Mouse (Mus musculus): ENCODE measurements at regions not wholly inside any gene's neighbourhood (a gene's known extent, or its start where the extent isn't known, plus 50 kb on each side); places are given as distances from the start of the nearest gene placed in this dataset.

- no peak overlapping the region for H3K4me2 ChIP-seq (replicated peaks; ENCODE audit: low read depth, low read length, severe bottlenecking)
- no peak overlapping the region for H3K27ac ChIP-seq (replicated peaks; ENCODE audit: low read depth, low read length)
- H3K4me1 ChIP-seq (ENCODE audit: control insufficient read depth, insufficient read depth, low read length), result peaks cover 13% of the 10 kb centered on the region
- no peak overlapping the region for H3K4me3 ChIP-seq (replicated peaks; ENCODE audit: low read length)
- WGBS, result 39% methylated on average over 17 of the region's 17 CpGs
- DNase-seq (ENCODE audit: low spot score), result no peak
- ATAC-seq (ENCODE audit: low FRiP score, low read depth), result no peak
- H3K36me3 ChIP-seq (ENCODE audit: control insufficient read depth, insufficient read depth, low read length), result no peaks in the 10 kb centered on the region
- no peaks in the 10 kb centered on the region for H3K27me3 ChIP-seq (ENCODE audit: control insufficient read depth, insufficient read depth, low read length)
- H3K9ac ChIP-seq (ENCODE audit: low read depth, low read length, severe bottlenecking), result no peak overlapping the region
- no peaks in the 10 kb centered on the region for H3K9me3 ChIP-seq (ENCODE audit: control insufficient read depth, low read length)
- TF ChIP-seq POLR2A (IDR thresholded peaks at IDR 0.05; ENCODE audit: borderline replicate concordance, extremely low read depth, insufficient read depth, insufficient read length), result no peak
These were observed 208.2 kb upstream of the Atp5g3 start for GRCm38 (mm10) chr2:74119167-74119937.

GRCm38 (mm10) chr2:74106472-74106871, 195.3 kb upstream of the Atp5g3 start:
- no peaks in the 10 kb centered on the region for H3K9me3 ChIP-seq (ENCODE audit: control insufficient read depth, low read length)
- no peak overlapping the region for H3K4me2 ChIP-seq (replicated peaks; ENCODE audit: low read depth, low read length, severe bottlenecking)
- no peak for TF ChIP-seq POLR2A (IDR thresholded peaks at IDR 0.05; ENCODE audit: borderline replicate concordance, extremely low read depth, insufficient read depth, insufficient read length)
- 84% methylated on average over 4 of the region's 4 CpGs for WGBS
- no peaks in the 10 kb centered on the region for H3K4me1 ChIP-seq (ENCODE audit: control insufficient read depth, insufficient read depth, low read length)
- no peaks in the 10 kb centered on the region for H3K36me3 ChIP-seq (ENCODE audit: control insufficient read depth, insufficient read depth, low read length)
- H3K4me3 ChIP-seq (replicated peaks; ENCODE audit: low read length), result no peak overlapping the region
- no peak overlapping the region for H3K27ac ChIP-seq (replicated peaks; ENCODE audit: low read depth, low read length)
- no peaks in the 10 kb centered on the region for H3K27me3 ChIP-seq (ENCODE audit: control insufficient read depth, insufficient read depth, low read length)
- DNase-seq (ENCODE audit: low spot score) (no peak), ATAC-seq (ENCODE audit: low FRiP score, low read depth) (no peak)
- no peak overlapping the region for H3K9ac ChIP-seq (ENCODE audit: low read depth, low read length, severe bottlenecking)

GRCm38 (mm10) chr2:74099671-74100372, 188.7 kb upstream of the Atp5g3 start:
- ATAC-seq (ENCODE audit: low FRiP score, low read depth) (no peak), DNase-seq (ENCODE audit: low spot score) (no peak)
- no peaks in the 10 kb centered on the region for H3K36me3 ChIP-seq (ENCODE audit: control insufficient read depth, insufficient read depth, low read length)
- no peak overlapping the region for H3K4me2 ChIP-seq (replicated peaks; ENCODE audit: low read depth, low read length, severe bottlenecking)
- no peaks in the 10 kb centered on the region for H3K27me3 ChIP-seq (ENCODE audit: control insufficient read depth, insufficient read depth, low read length)
- H3K27ac ChIP-seq (replicated peaks; ENCODE audit: low read depth, low read length), result no peak overlapping the region
- no peaks in the 10 kb centered on the region for H3K9me3 ChIP-seq (ENCODE audit: control insufficient read depth, low read length)
- no peak overlapping the region for H3K4me3 ChIP-seq (replicated peaks; ENCODE audit: low read length)
- H3K9ac ChIP-seq (ENCODE audit: low read depth, low read length, severe bottlenecking), result no peak overlapping the region
- no peak for TF ChIP-seq POLR2A (IDR thresholded peaks at IDR 0.05; ENCODE audit: borderline replicate concordance, extremely low read depth, insufficient read depth, insufficient read length)
- 78% methylated on average over 9 of the region's 9 CpGs for WGBS
- peaks cover 18% of the 10 kb centered on the region for H3K4me1 ChIP-seq (ENCODE audit: control insufficient read depth, insufficient read depth, low read length)

- no peak overlapping the region for H3K9ac ChIP-seq (ENCODE audit: low read depth, low read length, severe bottlenecking)
- H3K4me3 ChIP-seq (replicated peaks; ENCODE audit: low read length), result no peak overlapping the region
- WGBS, result 75% methylated on average over 2 of the region's 2 CpGs
- DNase-seq (ENCODE audit: low spot score), result no peak
- no peak for ATAC-seq (ENCODE audit: low FRiP score, low read depth)
- H3K27me3 ChIP-seq (ENCODE audit: control insufficient read depth, insufficient read depth, low read length), result no peaks in the 10 kb centered on the region
- TF ChIP-seq POLR2A (IDR thresholded peaks at IDR 0.05; ENCODE audit: borderline replicate concordance, extremely low read depth, insufficient read depth, insufficient read length), result no peak
- no peaks in the 10 kb centered on the region for H3K36me3 ChIP-seq (ENCODE audit: control insufficient read depth, insufficient read depth, low read length)
- H3K4me2 ChIP-seq (replicated peaks; ENCODE audit: low read depth, low read length, severe bottlenecking), result no peak overlapping the region
- no peak overlapping the region for H3K27ac ChIP-seq (replicated peaks; ENCODE audit: low read depth, low read length)
- peaks cover 18% of the 10 kb centered on the region for H3K4me1 ChIP-seq (ENCODE audit: control insufficient read depth, insufficient read depth, low read length)
- H3K9me3 ChIP-seq (ENCODE audit: control insufficient read depth, low read length), result peaks cover 3% of the 10 kb centered on the region; the same call in 1 of the 2 replicates
These were observed 185.7 kb upstream of the Atp5g3 start for GRCm38 (mm10) chr2:74096809-74097208.

- no peak overlapping the region for H3K4me3 ChIP-seq (replicated peaks; ENCODE audit: low read length)
- H3K27ac ChIP-seq (replicated peaks; ENCODE audit: low read depth, low read length), result no peak overlapping the region
- 76% methylated on average over 7 of the region's 7 CpGs for WGBS
- DNase-seq (ENCODE audit: low spot score), result no peak
- no peak for TF ChIP-seq POLR2A (IDR thresholded peaks at IDR 0.05; ENCODE audit: borderline replicate concordance, extremely low read depth, insufficient read depth, insufficient read length)
- H3K36me3 ChIP-seq (ENCODE audit: control insufficient read depth, insufficient read depth, low read length), result no peaks in the 10 kb centered on the region
- peaks cover 13% of the 10 kb centered on the region; the same call in 1 of the 2 replicates for H3K4me1 ChIP-seq (ENCODE audit: control insufficient read depth, insufficient read depth, low read length)
- H3K9me3 ChIP-seq (ENCODE audit: control insufficient read depth, low read length), result peaks cover 3% of the 10 kb centered on the region; the same call in 1 of the 2 replicates
- no peak overlapping the region for H3K9ac ChIP-seq (ENCODE audit: low read depth, low read length, severe bottlenecking)
- no peak overlapping the region for H3K4me2 ChIP-seq (replicated peaks; ENCODE audit: low read depth, low read length, severe bottlenecking)
- no peaks in the 10 kb centered on the region for H3K27me3 ChIP-seq (ENCODE audit: control insufficient read depth, insufficient read depth, low read length)
- no peak for ATAC-seq (ENCODE audit: low FRiP score, low read depth)
These were observed 182.4 kb upstream of the Atp5g3 start for GRCm38 (mm10) chr2:74093494-74093893.

Data from limb, embryonic 14.5 days (tissue).